Mouse (Mus musculus): ENCODE results near the gene Pmepa1.

DNA sequence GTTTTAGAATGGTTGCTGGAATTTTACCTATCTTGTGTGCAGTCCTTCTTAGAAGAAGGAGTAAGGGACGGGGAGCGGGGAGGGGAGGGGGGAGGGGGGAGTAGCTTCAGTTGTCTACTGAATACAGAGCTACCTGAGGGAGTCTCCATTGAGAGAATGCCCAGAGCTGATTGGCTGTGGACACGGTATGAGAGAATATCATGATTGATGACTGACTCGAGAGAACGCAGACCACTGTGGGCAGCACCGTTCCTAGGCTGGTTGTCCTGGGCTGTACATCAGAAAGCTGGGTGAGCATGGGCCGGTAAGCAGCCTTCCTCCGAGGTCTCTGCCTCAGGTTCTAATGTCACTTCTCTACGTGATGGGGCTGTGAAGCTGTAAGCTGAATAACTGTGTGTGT, 55.6 kb downstream of the Pmepa1 start:
- TF ChIP-seq CTCF (IDR thresholded peaks at IDR 0.05; ENCODE audit: low read depth, low read length) (no peak), POLR2A (IDR thresholded peaks at IDR 0.05; ENCODE audit: extremely low read depth, insufficient read depth, low read length) (no peak)

All from liver, adult 2 months (tissue).